Mouse (Mus musculus) adrenal gland, adult 2 months (tissue): ENCODE measurements at regions not wholly inside any gene's neighbourhood (a gene's known extent, or its start where the extent isn't known, plus 50 kb on each side); places are given as distances from the start of the nearest gene placed in this dataset.
A peak's percentile ranks its signal among the peaks of the same experiment; 100 is the strongest.

Source experiments
- DNase-seq: peaks from one replicate; pipeline ENCODE4 v3.0.0; 2021

DNA sequence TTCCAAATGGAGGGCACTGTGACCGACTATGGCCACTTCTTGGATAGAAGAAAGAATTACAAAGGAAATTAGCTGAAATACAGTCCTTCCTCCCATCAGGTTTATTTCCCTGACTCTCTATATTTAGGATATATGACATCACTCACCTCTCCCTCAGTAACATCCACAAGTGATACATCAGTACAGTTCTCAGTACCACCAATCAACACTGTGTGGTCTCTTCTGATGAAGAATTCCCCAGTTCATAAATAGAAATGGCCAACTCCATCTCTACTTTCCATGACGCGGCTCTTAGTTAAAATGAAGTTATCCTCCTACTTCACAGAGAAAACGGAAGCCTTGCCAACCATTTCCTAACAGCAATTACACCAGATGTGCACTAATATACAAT, 208.3 kb upstream of the Dio2 start:
- no peak for DNase-seq

DNA sequence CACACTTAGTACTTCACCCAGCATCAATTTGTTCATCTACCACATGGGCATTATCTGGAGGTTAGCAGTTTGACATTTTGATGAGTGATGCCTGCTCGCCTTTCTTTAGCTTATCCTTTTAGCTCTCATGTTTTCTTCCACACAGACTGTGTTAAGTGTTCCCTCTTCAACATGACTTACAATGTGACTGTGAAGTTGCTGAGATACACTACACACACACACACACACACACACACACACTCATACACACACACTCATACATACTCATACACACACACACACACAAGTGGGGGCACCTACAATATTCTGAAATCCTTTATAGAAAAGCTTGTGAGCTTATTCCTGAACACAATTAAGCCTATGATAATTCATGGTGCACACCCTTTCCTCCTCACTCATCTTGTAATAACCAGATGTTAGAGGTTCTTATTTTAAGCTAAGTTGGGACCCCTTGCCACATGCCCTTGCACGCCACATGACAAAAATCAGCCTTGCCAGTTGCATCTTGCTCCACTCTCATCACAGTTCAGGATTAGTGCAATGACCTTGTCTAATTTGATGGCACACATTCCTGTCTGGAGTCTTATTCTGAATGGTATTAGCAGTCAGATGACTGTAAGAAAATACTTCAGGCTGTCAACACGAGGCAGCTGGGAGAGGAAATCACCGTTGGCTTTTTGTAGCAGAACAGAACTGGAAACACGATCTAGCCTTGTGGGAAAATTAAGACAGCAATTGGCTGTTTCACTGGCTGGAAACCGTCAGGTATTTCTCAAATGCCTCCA, 207.7 kb upstream of the Dio2 start:
- no peak for DNase-seq

DNA sequence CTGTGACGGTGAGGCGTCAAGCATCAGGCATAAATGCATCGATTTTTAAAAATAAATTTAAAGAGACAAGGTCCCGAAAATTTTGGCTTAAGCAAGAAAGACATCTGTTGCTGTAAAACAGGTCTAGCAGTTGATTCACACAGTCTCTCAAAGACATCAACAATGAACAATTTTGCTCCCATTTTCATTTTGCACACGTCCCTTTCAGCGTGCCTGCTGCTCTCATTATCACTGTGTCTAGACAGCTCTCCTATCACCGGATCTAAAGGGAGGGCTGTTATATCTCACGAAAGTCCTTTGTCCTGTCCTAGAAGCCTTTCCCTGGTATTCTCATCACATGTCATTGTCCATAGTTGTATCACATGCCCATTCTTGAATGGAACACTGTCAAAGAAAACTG, 194.4 kb upstream of the Dio2 start:
- no peak for DNase-seq

DNA sequence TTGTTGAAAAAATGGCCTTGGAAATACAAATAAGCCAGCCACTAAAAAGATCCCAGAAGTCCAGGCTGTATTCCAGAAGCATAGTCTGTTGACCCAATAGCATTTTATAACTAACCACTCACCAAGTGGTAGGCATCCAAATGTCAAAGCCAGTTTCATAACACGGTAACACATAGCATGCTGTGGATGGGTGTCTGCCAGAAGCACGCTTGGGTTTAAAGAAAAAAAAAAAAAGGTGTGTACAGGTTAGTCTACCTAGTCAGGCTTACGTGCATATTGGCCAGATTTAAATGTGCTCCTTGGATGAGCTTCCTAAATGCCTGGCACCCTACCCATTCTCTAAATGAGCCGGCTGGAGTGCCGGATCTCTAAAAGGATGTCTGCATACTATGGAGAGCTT, 194.0 kb upstream of the Dio2 start:
- DNase-seq = no peak

DNA sequence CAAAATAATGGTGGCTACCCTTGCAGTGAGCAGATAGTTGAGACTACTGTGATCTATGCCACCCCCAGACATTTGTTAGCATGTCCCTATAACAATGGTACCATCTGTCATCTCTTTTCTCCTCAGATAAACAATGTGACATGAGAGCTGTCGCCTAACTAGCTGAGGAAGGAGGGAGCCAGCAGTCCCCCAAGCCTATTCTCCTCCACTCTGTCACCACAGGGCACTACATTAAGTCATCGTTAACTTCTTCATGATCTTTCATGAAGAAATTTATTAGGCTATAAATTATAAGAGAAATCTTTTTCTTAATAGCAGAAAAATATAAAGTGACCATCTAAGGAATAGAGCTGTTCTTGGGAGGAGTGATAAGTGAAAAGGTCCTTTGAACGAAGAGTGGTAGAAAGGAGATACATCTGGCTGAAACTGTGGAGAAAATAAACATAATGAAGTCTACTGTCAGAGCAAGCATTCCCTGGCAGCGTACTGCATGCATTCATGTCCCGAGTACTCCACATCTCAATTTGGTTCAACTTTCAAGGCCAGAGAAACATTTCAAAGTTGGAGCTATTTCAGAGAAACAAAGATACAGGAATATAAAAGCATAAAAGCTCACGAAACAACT, 192.0 kb upstream of the Dio2 start:
- no peak for DNase-seq

DNA sequence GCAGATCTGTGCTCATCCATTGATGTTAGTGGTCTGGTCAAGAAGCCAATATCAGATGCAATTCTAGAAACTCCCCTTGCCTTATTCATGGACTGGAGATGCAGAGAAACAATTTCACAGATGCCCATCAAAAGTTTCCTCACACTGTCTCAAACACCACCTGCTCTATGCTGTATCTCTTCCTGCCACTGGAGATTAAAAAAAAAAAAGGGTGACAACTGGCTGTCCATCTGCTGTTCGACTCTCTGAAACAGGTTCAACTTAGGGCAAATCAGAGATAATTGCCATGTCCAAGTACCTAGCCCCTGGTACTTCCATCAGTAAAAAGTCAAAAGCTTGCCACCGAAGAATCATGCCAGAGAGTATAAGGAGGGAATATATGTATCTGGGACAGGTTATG, 185.4 kb upstream of the Dio2 start:
- no peak for DNase-seq

DNA sequence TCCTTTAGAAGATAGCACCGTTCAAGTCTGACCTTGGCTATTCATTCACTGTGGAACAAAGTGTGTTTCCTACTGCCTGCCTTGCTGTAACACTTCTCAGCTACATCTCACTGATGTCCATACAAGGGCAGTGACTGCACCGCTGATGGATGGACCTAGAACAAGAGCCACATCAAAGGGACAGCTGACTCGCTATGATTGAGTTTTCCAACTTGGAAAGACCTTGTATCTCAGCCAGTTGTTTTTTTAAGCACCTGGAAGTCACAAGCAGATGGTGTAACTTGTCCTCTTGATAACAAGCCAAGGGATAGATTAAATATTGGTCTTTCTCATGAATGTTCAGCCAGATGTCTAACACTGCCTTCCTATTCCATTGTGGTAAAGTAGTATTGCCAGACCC, 184.9 kb upstream of the Dio2 start:
- DNase-seq = no peak

DNA sequence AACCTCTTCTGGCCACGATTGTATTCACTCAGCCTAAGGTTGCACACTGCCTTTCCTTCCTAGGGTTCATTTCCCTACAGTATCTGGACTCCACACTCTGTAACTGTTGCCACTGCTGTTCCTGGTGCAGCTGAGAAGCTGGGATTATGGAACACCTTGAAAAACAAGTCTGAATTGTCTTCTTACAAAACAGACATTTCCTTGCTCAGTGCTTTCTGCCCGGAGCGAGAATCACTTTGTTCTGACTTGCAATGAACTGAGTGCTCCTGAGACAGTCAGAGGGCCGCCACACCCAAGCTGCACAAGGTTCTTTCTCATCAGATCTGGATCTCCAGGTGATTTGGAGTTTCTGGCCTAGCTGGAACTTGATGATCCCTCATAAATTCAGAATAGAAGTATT, 183.0 kb upstream of the Dio2 start:
- no peak for DNase-seq

DNA sequence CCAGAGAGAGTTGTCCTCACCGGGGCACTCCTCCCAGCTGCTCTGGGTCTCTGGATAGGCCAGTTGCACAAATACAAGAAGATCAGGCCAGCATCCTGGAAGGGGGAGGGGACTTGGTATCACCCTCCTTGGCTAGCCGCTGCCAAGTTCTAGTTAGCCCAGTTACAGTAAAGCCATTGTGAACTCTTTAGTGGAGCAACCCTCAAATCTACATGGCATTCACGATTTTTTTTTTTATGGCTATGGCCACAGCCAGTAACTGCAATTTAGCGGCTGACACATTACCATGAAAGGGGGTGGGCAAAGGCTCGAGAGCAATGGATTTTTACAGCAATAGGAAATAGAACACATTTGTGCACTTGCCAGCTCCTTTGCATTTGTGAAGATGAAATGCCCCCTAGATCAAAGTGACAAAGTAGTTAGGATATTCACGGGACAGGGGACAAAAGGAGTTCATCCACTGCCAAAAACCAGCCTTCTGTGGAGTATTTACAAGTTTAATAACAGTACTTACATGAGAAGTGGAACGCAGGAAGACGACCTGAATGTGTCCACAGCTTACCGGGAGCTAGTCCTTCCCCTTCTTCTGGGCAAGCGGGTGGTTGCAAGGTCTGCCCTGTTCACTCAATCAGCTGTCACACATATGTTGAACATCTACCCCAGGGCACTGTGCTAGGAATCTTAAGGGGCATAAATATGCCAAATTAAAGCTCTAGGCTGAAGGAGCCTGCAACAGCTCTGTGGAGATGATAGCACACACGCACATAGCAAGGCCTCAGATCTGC, 177.9 kb upstream of the Dio2 start:
- peak; percentile 6 for DNase-seq

DNA sequence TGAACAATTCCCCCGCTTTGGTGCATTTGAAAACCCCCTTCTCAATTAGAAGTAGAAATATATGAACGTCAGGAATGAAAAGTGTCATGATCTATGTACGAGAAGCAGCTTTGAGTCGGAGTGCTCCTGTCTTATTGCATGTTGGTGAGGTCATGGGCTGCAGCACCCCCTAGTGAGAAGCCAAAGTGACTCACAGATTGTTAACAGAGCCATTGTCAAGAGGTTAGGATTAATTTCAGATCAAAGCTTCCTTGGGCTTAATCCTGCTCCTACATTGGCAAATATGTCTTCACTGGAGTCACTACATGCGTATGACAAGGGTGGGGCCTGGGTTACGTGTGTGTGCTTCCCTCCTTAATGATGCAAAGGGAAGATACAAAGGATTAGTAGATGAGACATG, 165.8 kb upstream of the Dio2 start:
- peak; percentile 8 for DNase-seq

DNA sequence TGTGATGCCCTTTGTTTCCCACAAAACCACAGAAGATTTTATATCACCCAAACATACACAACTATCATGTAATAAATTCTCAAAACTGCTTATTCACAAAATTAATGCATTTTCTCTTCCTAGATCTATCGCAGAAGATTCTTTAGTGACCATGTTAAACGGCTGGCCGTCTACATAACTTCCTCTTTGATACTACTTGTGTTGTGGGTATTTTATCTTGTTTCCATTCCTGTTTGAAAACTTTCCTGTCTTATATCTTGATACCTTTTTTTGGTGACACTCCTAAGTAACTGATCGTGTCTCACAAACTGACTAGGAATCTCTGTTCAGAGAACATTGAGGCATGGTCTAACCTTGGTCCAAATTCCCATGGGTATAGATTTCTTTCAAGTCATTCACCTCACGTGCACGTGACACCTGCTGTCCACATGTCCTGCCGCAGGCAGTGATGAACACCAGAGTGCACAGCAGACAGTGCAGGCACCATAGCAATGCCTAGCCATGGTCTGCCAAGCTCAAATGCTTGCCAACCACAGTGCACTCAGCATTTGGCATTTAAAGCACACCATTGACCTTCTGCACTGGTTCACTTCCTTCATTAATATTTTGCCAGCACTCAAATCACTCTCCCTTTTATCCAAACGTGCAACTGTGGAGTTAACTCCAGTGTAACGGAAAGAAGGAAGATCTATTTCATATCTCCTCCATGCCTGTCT, 155.6 kb upstream of the Dio2 start:
- no peak for DNase-seq

DNA sequence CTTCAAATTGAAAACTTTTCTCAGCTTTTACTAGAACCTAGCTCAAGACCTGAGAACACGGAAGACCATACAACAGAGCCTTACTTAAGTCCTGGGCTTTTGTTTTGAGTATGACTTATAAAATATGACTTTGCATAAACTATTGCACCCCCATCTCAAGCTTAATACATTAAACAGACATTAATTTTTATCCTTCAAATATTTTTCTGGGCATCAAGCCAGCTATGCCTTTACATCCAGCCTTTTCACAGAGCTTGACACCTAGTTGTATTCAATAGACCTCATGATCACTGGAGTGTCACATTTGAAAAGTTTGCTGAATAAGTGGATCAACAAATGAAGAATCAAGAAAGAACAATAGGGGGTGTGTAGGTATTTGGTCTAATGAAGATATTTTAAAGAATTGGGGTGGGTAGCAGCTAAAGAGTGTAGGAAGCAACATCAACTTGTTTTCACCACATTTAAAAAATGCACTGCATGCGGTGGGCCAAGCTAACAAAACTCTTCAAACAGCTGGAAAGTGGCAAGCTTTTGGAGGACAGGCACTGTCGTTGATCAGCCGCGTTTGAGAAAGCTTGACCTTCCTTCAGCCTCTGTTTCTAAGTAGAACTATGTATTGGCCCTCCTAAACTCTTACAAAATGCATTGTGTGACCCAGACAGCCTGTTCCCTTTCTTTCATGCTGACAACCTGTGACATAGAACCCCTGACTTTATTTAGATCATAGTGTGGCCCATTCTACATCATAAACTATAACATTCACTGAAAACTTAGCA, 138.2 kb upstream of the Dio2 start:
- DNase-seq = no peak

DNA sequence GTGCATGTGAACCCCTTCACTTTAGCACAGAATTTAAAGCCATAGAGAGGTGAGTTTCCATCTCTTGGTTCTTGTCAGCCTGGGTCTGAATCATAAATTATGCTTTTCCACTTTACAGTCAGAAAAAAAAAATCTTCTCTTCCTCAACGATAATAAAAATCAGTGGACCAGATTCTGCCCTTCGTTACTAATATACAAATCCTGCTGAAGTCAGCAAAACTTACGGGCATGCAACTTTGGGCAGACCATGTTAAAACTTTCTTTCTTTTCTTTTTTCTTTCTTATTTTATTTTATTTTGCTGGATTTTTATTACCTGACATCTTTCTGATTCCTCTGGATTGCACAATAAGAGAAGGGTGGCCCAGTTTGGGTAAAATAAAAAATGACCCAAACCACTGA, 136.6 kb upstream of the Dio2 start:
- DNase-seq = no peak

DNA sequence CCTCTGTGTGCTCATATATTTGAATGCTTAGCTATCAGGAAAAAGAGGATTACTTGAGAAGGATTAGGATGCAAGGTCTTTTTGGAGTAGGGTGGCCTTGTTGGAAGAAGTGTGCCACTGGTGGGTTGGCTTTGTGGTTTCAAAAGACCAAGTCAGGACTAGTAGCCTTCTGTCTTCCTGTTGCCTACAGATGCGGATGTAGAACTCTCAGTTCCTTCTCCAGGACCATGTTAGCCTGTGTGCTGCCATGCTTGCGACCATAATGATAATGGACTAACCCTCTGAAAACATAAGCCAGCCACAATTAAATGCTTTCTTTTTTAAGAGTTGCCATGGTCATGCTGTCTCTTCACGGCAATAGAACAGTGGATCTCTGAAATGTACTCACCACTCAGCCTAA, 135.7 kb upstream of the Dio2 start:
- no peak for DNase-seq

DNA sequence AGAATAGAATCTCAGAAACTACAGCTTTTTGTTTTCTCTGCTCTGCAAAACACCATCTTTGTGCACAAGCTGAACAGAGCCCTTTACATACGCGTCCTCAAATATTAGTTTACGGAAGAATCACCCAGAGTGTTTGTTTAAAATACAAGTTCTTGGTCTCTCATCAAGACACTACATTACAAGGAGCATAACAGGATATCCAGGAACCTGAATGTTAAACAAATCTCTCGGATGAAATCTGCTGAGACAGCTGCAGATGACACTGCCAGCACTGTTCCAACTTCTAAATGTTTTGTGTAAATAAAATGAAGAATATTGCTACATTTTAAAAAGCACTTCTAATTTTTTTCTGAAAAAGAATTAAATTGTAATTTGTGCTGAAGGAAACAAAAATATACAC, 128.4 kb upstream of the Dio2 start:
- DNase-seq = no peak

DNA sequence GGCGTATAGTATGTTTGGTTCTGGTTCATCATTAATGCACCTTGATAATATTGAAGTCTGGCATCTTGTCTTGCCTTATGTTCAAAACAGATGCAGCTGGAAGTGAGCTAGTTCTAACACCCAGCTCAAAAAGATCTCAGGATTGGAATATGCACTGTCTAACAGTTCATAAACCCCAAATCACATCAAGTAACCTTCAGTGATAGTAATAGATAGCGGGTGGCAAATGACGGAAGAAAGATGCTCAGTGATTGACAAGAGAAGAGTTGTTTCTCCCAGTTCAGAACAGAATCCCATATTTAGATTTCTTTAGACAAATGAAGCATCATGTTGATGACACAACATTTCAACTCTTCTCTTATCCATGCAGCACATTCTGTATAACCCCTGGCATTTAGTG, 124.4 kb upstream of the Dio2 start:
- DNase-seq = no peak

DNA sequence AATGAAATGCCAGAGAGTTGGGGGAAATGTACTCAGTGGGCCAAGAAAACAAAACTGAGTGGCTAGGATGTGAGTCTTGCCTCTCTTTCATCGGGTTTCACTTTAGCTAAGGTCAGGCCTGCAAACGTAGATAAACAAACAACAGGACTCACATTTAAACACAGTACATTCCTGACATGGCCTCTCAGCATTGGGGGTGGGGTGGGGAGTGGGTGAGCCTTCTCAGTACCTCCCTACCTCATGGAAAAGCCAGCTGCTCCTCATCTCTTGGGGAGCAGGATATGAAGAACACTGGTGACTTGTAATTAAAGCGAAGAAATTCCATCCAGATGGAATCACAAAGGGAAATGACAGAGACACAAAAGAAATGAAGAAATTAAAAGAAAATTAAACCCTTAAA, 119.5 kb upstream of the Dio2 start:
- no peak for DNase-seq

DNA sequence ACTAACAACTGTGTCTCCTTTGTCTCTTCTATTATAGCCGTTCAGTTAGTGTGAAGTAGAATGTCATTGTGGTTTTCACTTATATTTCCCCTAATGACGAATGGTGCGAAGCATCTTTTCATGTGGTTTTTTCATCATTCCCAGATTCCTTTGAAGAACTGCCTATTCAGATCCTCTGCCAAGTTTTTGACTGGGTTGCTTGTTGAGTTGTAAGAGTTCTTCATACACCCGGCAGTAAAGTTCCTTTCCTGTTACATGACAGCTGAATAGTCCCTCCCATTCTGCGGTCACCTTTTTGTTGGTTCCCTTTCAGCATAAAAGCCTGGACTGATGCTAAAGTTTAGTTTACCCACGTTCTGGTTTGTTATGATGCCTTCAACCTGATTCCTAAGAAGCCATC, 72.4 kb upstream of the Dio2 start:
- no peak for DNase-seq

DNA sequence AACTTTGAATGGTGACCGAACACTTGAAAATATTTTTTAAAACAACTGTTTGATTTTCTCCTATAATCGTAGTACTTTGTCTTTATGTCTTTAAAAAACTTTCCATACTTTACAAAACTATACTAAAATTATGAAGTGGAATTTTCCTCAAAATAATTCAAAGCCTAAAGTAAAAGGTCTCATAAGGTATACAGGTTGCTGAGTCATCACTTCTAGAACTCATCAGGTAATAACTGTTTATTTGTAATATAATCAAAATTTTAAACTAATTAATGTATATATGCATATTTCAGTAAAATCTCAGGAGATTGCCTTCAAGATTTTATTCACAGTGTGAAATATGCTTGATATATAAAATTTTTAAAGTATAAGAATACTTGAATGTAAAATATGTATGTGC, 52.3 kb upstream of the Dio2 start:
- no peak for DNase-seq
